Mouse (Mus musculus) lung, postnatal 25 days (tissue): Measurements from ENCODE around the gene Mlec.
"Not testable (repeated sequence)": the region's sequence is repeated elsewhere in the genome, so short reads cannot be mapped to it uniquely, and the experiment has no call there.

ENCODE experiments used
- DNase-seq: peaks from one replicate; pipeline ENCODE4 v3.0.0; 2022; ENCODE audit warnings: low spot score

Gene Mlec

DNA sequence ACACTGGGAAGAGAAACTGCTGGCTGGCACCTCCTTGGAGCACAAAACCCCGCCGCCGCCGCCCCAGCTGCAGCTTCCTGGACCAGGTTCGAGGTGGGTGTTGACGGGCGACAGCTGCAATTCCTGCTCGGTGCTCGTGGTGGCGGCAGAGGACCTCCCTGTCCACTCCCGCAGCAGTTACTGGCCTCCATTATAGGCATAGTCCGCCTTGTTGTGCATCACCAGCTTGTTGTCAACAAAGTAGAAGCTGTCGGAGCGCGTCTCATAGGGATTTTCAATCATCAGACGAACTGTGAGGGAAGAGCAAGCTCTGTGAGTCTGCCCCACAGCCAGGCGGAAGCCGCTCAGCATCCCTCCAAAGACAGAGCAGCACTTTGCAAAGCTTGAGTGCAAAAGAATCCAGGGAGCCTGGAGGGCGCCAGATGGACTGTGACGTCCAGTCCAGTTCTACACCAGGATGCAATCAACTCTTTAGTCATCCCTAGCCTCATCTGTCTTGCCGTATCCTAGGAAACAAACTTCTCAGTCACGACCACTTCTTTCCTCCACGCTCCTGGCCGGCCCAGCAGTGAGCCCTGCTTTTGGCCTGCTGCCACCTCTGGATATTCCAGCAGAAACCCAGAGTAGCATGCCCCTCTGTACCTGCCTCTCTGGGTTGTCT is 32.6 kb downstream of the Mlec start:
- peak; percentile 87 for DNase-seq

DNA sequence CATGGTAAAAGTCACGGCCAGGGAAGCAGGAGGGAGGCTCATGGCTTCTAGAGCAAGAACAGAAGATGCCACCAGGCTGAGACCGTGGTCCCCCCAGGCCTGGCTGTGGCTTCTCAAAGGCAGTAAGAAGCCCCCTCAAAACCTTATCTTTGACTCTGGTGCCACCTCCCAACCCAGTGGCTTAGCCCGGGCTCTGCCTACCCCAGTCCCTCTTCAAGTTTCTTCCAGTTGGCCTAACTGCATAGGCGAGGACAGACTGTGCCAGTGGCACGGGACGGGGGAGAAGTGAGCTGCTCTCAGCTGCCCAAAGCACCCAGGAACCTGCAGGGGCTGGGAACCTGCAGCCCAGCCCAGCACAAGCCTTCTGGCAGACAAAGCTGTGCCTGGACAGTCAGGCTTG is 33.3 kb downstream of the Mlec start:
- no peak for DNase-seq

DNA sequence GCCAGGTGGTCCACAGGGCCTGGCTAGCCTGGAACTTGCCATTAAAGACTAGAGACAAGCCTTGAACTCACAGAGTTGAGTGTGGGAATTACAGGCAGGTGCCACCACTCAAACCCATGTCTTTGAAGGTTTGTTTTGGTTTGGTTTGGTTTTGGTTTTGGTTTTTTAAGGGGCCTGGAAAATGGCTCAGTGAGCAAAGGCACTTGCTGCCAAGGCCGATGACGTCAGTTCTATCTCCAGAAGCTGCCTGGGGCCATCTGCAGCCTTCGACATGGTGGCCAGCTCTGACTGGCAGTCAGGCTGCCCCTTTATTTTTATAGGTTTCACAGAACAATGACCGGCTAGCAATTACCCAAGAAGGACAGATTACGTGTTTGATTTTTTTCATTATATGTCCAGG is 37.0 kb downstream of the Mlec start:
- DNase-seq: no peak

DNA sequence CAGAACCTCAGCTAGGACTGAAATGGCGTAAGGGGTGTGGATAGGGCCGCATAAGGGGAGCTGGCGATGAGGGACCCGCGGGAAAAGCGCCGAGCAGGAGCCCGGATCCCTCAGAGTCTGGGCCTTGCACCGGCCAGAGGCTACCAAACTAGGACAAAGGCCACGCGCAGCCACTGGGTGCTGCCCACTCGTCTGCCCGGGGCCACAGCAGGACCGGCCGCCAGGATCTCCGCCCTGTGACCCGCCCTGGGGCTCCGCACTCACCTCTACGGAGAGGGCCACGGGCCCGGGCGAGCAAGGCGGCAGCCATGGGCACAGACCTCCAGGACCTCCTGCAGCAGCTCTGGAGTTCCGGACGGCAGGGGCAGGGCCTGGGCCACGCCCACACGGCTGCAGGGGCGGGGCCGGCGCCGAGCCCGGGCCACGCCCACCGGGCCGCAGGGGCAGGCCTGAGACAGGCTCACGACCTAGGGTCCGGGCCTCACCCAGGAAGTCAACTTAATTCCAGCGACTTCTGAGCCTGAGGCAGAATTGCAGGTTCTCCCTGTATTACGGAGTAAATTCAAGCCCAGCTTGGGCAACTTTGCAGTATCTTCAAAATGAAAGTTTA is 38.9 kb downstream of the Mlec start, which contains the start of gene Acads:
Acads (minus strand) TSS at position 386 of the 610 bp plus-strand sequence.
- peak; percentile 81 for DNase-seq

DNA sequence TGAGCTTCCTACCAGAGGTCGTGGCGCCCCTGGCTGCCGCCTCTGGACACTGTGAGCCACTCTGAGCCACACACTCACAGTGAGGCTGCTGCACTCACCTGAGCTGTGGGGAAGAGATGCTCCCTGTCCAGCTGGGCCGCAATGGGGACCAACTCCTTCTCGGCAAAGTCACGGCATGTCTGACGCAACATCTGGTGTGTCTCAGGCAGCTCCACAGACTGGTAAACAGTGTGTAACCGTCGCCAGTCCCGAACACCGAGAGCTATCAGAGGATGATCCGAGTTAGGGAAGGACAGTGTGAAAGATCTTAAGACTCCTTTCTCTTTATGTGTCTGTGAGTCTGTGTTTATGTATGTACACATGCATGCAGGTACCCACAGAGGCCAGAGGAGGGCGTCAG is 40.5 kb downstream of the Mlec start:
- no peak for DNase-seq

DNA sequence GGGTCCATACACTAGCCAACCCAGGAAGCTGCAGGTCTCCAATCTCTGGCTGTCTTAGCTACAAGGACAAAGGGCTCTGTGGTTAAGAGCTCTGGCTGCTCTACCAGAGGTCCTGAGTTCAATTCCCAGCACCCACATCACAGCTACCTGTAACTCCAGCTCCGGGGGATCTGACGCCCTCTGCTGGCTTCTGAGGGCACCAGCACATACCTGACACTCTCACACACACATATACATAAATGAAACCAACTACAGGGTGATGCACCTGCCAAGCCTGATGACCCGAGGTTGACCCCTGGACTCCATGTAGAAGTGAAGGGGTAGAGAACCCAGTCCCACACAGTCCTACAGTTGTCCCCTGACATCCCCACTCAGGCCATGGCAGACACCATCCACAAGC is 41.6 kb downstream of the Mlec start:
- DNase-seq: no peak

DNA sequence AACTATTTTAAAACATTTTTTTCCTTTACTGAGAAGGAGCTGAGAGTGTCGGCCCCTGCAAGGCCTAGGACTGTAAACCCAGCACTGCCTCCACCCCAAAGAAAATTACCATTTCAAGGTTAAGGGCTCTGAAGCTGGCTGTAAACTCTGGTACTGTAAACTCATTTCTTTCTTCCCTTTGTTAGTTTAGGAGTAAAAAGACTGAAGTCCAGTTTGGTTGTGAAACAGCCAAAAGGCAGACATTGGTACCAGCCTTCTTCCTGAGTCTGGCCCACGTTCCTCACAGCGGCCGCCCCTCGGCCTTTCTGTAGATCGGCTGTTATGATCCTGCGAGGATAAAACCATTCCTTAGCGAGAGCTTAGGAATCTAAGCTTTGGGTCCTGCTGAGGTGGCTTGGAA is 43.5 kb downstream of the Mlec start:
- no peak for DNase-seq

DNA sequence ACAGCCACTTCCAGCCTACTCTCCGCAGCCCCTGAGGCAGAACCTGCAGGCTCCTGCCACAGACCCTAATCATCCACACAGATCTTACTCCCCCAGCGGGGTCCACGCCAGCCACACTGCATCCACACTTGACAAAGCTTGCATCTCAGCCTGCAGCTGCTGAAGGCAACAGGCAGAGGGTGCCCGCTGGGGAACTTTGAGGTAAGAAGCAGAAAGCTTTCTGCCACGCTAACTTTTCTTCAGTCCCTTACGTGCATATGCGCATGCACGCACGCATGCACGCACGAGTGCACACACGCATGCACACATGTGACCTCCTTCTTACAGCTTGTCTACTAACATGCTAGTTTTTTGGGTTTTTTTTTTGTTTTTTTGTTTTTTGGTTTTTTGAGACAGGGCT is 44.7 kb downstream of the Mlec start:
- DNase-seq: no peak

DNA sequence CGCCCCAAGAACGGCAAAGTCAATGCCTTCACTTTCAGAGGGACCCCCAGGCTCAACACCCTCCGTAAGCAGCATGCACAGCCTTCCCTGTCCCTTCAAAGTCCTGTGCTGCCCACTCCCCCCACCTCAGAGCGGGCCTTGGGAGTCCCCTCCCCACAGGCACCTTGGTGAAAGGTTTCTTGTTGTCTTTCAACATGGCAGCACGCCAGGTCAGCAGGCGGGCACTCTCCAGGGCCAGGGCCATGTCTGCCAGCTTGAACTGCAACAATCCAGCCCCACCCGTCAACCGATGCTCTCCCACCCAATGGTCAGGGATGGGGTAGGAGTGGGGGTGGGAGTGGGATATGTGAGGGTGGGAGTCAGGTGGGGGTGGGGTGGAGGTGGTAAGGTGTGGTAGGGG is 46.8 kb downstream of the Mlec start:
- DNase-seq: no peak

DNA sequence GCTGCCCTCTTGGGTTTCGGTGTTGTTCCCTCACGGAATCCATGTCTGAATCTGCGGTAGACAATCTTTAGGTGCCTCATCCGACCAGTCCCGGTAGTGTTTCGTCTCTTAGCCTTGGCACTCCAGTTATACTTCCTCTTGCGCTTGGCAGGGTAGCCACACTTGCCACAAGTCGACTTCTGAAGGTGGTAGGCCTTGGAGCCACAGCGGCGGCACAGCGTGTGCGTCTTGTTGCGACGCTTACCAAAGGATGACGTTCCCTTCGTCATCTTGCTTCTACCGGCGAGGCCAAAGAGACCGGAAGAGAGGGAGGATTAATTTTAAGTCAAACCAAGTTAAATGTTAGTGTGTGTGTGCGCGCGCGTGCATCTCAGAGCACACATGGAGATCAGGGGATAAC is 54.7 kb downstream of the Mlec start:
- not testable (repeated sequence) for DNase-seq

DNA sequence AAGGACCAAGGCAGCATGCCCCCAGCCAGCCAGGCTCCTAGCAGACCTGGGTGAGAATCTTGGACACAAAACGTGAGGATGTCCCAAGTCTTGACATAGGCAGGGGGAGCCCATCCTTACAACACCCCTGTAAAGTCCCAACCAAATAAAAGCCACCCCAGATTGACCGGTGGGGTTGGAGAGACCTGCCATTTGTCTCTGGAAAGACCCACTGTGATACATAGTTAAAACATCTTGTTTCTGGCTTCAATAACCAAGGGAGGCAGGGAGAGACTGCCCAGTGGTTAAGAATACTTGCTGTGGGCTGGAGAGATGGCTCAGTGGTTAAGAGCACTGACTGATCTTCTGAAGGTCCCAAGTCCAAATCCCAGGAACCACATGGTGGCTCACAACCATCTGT is 55.7 kb downstream of the Mlec start:
- no peak for DNase-seq

DNA sequence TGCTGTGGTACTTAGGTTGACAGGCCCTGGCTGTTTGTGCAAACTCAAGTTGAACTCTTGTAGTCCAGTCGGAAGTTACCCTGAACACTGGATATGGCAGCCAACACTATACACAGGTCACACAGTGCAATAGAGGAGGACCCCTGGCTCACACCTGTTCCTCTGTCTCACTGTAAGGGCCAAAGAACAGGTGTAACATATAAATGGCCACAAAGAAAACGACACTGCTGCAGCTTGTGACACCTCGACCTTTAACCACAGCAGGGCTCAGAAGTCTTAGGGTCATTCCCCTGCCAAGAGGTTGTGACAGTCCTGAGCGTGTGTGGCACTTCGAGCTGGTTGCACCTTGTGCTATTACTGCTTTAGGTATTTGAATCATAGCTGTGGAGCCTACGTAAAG is 57.5 kb downstream of the Mlec start:
- no peak for DNase-seq

DNA sequence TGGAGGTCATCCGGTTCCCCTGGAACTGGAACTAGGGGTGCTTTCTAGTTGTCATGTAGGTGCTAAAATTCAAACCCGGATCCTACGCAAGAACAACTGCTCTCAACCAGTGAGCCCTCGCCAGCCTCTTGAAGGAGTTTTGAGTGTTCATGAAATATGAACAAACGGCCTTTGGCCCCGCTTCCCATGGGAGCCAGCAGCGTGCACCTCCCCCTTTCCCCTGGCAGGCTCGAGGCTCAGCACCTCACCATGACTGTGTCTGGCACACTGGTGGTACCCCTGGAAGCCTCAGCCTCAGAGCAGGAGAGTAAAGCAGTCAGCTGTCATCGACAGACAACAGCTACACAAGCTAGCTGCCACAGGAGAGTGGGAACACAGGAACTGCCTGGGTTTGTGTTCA is 58.0 kb downstream of the Mlec start:
- DNase-seq: peak; percentile 22

DNA sequence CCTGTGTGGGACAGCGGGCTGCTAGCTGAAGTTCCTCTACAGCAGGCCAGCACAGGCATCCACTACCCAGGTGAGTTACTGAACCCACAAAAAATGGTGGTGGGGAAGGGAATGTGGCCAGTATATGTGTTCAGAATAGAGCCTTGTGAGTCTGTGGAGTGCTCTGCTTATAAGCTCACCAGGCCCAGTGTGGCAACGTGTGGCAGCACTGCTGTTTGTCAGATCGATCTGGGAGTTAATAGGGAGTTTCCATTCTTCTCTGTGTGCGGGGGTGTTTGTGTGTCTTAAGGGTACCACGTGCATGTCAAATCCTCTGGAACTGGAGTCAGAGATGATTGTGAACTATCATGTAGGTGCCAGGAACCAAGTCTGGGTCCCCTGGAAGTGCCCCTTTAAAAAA is 58.4 kb downstream of the Mlec start:
- DNase-seq: no peak

DNA sequence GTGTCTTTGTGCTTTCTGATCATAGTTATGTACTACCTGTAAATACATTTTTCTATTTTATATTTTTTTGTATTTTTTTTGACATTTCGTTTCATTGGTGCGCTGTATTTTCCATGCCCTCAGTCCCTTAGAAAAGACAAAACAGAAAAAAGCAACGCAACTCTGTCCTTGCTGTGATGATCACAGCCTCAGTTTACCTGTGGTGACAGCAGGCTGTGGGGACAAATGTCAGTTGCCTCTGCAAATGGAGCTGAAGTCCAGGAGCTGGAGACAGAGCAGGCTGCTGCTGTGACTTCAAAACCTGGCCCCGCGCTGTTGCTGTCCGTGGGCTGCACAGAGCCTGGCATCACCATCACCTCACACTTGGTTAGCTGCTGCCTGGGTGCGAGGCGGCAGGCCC is 59.8 kb downstream of the Mlec start, which contains the start of gene Gm10401:
Gm10401 (minus strand) TSS at position 101 of the 400 bp plus-strand sequence.
- no peak for DNase-seq
